Mouse (Mus musculus): ENCODE results near the gene Evx2. TPM values are rescaled to one million over a fixed set of nuclear protein-coding genes. Genes with fewer than 3 reads are reported as not detected.

Evx2 gene
- polyA plus RNA-seq, 1 experiment from 2014 or later, result not detected

DNA sequence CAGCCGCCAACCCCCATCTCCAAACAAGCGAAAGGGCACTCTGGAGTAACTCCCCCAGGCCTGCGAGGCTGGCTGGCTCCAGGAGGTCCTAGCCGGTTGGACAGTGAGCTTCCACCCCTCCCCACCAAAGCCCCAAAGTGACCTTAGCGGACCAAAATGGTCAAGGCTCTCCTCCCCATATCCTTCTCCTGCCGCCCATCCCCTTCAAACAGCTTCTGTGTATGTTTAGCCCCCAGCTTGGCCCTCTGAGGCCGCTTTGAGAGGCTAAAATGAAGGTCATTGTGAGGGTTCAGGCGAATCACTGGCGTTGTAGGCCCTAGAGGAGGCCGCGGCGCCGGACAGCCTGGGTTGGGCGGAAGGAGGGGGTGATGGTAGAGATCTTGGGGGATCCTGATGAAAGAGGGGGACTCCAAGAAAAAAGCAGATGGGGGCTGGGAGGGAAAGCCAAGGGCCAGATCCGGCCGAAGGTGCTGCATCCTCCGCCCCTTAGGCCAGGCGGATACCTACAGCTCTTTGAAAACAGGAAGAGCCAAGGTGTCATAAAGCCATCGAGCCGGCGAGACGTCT, 41.3 kb upstream of the Evx2 start:
- no peak for ATAC-seq
- no peak overlapping the region for H3K4me2 ChIP-seq (ENCODE audit: low read depth, low read length)
- no peak overlapping the region for H3K27ac ChIP-seq (ENCODE audit: low read depth)
- no peak overlapping the region for H3K4me3 ChIP-seq (ENCODE audit: low read depth, low read length)
- H3K9ac ChIP-seq (replicated peaks), result no peak overlapping the region
- H3K36me3 ChIP-seq (replicated peaks; ENCODE audit: insufficient read depth, low read length), result no peaks in the 10 kb centered on the region
- TF ChIP-seq EP300 (IDR thresholded peaks at IDR 0.05; ENCODE audit: low read depth) (no peak), CTCF (IDR thresholded peaks at IDR 0.05; ENCODE audit: low read depth) (no peak)
- H3K27me3 ChIP-seq (ENCODE audit: insufficient read depth, low read length), result peaks cover 94% of the 10 kb centered on the region
- H3K9me3 ChIP-seq (ENCODE audit: low read length), result no peaks in the 10 kb centered on the region
- peaks cover 16% of the 10 kb centered on the region for H3K4me1 ChIP-seq (ENCODE audit: insufficient read depth)
- 12% methylated on average over 22 of the region's 22 CpGs for WGBS (ENCODE audit: insufficient replicate concordance)
- DNase-seq, result no peak

DNA sequence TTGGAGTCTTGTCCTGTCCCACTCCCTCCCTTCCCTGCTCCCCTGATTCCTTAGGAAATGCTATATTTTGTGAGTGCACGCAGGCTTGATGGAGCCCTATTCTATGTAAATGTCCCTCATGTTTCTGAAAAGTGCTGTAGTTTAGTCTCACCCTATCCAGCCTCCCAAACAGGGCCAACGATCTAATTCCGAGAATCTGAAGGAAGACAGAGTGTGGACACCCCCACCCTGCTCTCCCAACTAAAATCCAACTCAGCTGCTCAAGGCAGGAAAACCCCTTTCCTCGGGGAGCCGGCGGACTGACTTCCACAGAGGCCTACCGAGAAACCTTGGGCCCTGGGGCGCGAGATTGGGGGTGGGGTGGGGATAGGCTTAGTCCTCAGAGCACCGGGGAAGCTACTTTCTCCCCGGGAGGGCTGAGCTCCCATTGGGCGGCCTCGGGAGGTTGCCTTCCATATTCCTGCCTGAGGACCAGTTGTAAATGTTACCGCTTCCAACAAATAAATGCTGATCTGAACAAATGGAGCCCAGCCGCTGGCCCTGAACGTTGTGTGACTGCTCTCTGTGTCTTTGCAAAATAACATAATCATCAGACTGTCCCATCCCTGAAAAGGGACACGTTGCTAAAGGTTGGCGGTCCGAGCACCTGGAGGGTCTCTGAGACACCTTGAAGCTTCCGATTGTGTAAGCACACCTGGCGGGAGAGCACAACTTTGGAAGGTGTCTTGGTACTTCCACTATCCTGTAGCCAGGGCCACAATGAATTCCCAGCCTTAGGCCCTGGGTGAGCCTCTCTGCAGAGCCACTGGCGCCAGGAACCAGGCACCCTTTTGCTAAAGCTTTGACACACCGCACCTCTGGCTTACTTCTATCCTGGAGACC, 40.5 kb upstream of the Evx2 start:
- TF ChIP-seq CTCF (IDR thresholded peaks at IDR 0.05; ENCODE audit: low read depth) (no peak), EP300 (IDR thresholded peaks at IDR 0.05; ENCODE audit: low read depth) (no peak)
- H3K4me2 ChIP-seq (ENCODE audit: low read depth, low read length), result no peak overlapping the region

GRCm38 (mm10) chr2:74699053-74699430, 39.7 kb upstream of the Evx2 start:
- TF ChIP-seq CTCF (IDR thresholded peaks at IDR 0.05; ENCODE audit: low read depth) (no peak), EP300 (IDR thresholded peaks at IDR 0.05; ENCODE audit: low read depth) (no peak)
- no peak overlapping the region for H3K9ac ChIP-seq (replicated peaks)
- no peak overlapping the region for H3K4me2 ChIP-seq (ENCODE audit: low read depth, low read length)
- no peak for ATAC-seq
- no peak for DNase-seq
- H3K36me3 ChIP-seq (replicated peaks; ENCODE audit: insufficient read depth, low read length), result no peaks in the 10 kb centered on the region
- H3K4me1 ChIP-seq (ENCODE audit: insufficient read depth), result peaks cover 11% of the 10 kb centered on the region
- H3K27ac ChIP-seq (ENCODE audit: low read depth), result no peak overlapping the region
- peaks cover 98% of the 10 kb centered on the region for H3K27me3 ChIP-seq (ENCODE audit: insufficient read depth, low read length)
- H3K9me3 ChIP-seq (ENCODE audit: low read length), result no peaks in the 10 kb centered on the region
- no peak overlapping the region for H3K4me3 ChIP-seq (ENCODE audit: low read depth, low read length)
- whole genome bisulfite sequencing (ENCODE audit: insufficient replicate concordance), result 4% methylated on average over 17 of the region's 17 CpGs

More for the DNA sequence above, 40.5 kb upstream of the Evx2 start:
- H3K27ac ChIP-seq (ENCODE audit: low read depth), result no peak overlapping the region
- peaks cover 13% of the 10 kb centered on the region for H3K4me1 ChIP-seq (ENCODE audit: insufficient read depth)
- no peak overlapping the region for H3K4me3 ChIP-seq (ENCODE audit: low read depth, low read length)
- ATAC-seq (no peak), DNase-seq (no peak)
- H3K27me3 ChIP-seq (ENCODE audit: insufficient read depth, low read length), result peaks cover 98% of the 10 kb centered on the region
- no peaks in the 10 kb centered on the region for H3K9me3 ChIP-seq (ENCODE audit: low read length)
- WGBS (ENCODE audit: insufficient replicate concordance), result 12% methylated on average over 23 of the region's 23 CpGs
- no peaks in the 10 kb centered on the region for H3K36me3 ChIP-seq (replicated peaks; ENCODE audit: insufficient read depth, low read length)
- H3K9ac ChIP-seq (replicated peaks), result no peak overlapping the region

DNA sequence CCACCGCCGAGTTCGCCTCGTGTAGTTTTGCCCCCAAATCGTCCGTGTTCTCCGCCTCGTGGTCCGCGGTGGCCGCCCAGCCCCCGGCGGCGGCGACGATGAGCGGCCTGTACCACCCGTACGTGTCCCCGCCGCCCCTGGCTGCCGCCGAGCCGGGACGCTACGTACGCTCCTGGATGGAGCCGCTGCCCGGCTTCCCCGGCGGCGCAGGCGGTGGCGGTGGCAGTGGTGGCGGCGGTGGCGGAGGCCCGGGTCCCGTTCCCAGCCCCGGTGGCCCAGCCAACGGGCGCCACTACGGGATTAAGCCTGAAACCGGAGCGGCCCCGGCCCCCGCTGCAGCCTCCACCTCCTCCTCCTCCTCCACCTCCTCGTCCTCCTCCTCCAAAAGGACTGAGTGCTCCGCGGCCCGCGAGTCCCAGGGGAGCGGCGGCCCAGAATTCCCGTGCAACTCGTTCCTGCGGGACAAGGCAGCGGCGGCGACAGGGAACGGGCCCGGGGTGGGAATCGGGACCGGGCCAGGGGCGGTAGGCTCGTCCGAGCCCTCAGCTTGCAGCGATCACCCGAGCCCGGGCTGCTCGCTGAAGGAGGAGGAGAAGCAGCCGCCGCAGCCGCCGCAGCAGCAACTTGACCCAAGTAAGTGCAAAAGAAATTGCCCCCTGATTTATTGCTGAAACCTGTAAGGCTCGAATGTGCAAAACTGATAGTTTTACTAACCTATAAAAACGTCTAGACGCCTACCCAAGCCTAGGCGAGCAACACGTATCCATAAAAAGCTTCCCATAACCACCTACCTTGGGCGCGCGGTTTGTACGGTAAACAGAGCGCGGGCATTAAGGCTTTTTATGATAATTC, 39.1 kb upstream of the Evx2 start:
- WGBS (ENCODE audit: insufficient replicate concordance), result under 1% methylated on average over 51 of the region's 86 CpGs
- Histone ChIP-seq H3K4me1 (ENCODE audit: insufficient read depth) (peaks cover 11% of the 10 kb centered on the region), H3K9ac (replicated peaks) (no peak overlapping the region), H3K4me2 (ENCODE audit: low read depth, low read length) (peak overlapping the region; percentile 58), H3K36me3 (replicated peaks; ENCODE audit: insufficient read depth, low read length) (no peaks in the 10 kb centered on the region), H3K27ac (ENCODE audit: low read depth) (no peak overlapping the region), H3K9me3 (ENCODE audit: low read length) (no peaks in the 10 kb centered on the region), H3K4me3 (ENCODE audit: low read depth, low read length) (peak overlapping the region; percentile 35), H3K27me3 (ENCODE audit: insufficient read depth, low read length) (peaks cover 98% of the 10 kb centered on the region)
- ATAC-seq (no peak), DNase-seq (no peak)
- TF ChIP-seq CTCF (IDR thresholded peaks at IDR 0.05; ENCODE audit: low read depth) (no peak), EP300 (IDR thresholded peaks at IDR 0.05; ENCODE audit: low read depth) (no peak)

GRCm38 (mm10) chr2:74697567-74698121, 38.3 kb upstream of the Evx2 start, which contains the start of gene Hoxd9:
TSS of gene Hoxd9 (plus strand) at chr2:74697727.
- Histone ChIP-seq H3K27me3 (ENCODE audit: insufficient read depth, low read length) (peaks cover 98% of the 10 kb centered on the region), H3K4me2 (ENCODE audit: low read depth, low read length) (peak within 1 kb of the TSS; percentile 58), H3K4me3 (ENCODE audit: low read depth, low read length) (peak within 1 kb of the TSS; percentile 35), H3K27ac (ENCODE audit: low read depth) (no peak within 1 kb of the TSS), H3K9ac (replicated peaks) (no peak within 1 kb of the TSS), H3K9me3 (ENCODE audit: low read length) (no peaks in the 10 kb centered on the region), H3K36me3 (replicated peaks; ENCODE audit: insufficient read depth, low read length) (no peaks in the 10 kb centered on the region), H3K4me1 (ENCODE audit: insufficient read depth) (peaks cover 11% of the 10 kb centered on the region)
- DNase-seq (no peak), ATAC-seq (peak; percentile 44; the same call in 1 of the 2 replicates)
- WGBS (ENCODE audit: insufficient replicate concordance), result 2% methylated on average over 43 of the region's 43 CpGs
- TF ChIP-seq EP300 (IDR thresholded peaks at IDR 0.05; ENCODE audit: low read depth) (no peak), CTCF (IDR thresholded peaks at IDR 0.05; ENCODE audit: low read depth) (no peak)

Data from liver, postnatal 0 days (tissue).